Mouse (Mus musculus): ENCODE measurements at regions not wholly inside any gene's neighbourhood (a gene's known extent, or its start where the extent isn't known, plus 50 kb on each side); places are given as distances from the start of the nearest gene placed in this dataset.

GRCm38 (mm10) chr2:174178801-174179200 lies 68.7 kb downstream of the Npepl1 start:
- no peaks in the 10 kb centered on the region for H3K4me1 ChIP-seq
- H3K36me3 ChIP-seq (replicated peaks; ENCODE audit: low read length), result no peaks in the 10 kb centered on the region
- no peak overlapping the region for H3K4me3 ChIP-seq (replicated peaks)
- H3K9me3 ChIP-seq, result 0 out of 2 replicates have a peak, but pooled peaks cover 2% of the 10 kb centered on the region
- peaks cover 2% of the 10 kb centered on the region for H3K27me3 ChIP-seq (replicated peaks)
- no peak for TF ChIP-seq FLI1 (IDR thresholded peaks at IDR 0.05; ENCODE audit: low read length)

GRCm38 (mm10) chr2:174184797-174185196 lies 74.6 kb downstream of the Npepl1 start:
- H3K9me3 ChIP-seq, result peaks cover 16% of the 10 kb centered on the region
- H3K4me3 ChIP-seq (replicated peaks), result no peak overlapping the region
- H3K4me1 ChIP-seq, result no peaks in the 10 kb centered on the region
- H3K36me3 ChIP-seq (replicated peaks; ENCODE audit: low read length), result no peaks in the 10 kb centered on the region
- TF ChIP-seq GATA1 (IDR thresholded peaks at IDR 0.05; ENCODE audit: borderline replicate concordance, low read length), result no peak
- no peak for TF ChIP-seq FLI1 (IDR thresholded peaks at IDR 0.05; ENCODE audit: low read length)
- peaks cover 2% of the 10 kb centered on the region for H3K27me3 ChIP-seq (replicated peaks)

GRCm38 (mm10) chr2:174191071-174191470 lies 80.9 kb downstream of the Npepl1 start:
- no peaks in the 10 kb centered on the region for H3K4me1 ChIP-seq
- TF ChIP-seq FLI1 (IDR thresholded peaks at IDR 0.05; ENCODE audit: low read length) (no peak), GATA1 (IDR thresholded peaks at IDR 0.05; ENCODE audit: borderline replicate concordance, low read length) (no peak)

GRCm38 (mm10) chr2:174191516-174191915 lies 81.4 kb downstream of the Npepl1 start:
- Histone ChIP-seq H3K36me3 (replicated peaks; ENCODE audit: low read length) (no peaks in the 10 kb centered on the region), H3K4me1 (no peaks in the 10 kb centered on the region), H3K9me3 (peaks cover 46% of the 10 kb centered on the region), H3K27me3 (replicated peaks) (no peaks in the 10 kb centered on the region), H3K4me3 (replicated peaks) (no peak overlapping the region)
- TF ChIP-seq GATA1 (IDR thresholded peaks at IDR 0.05; ENCODE audit: borderline replicate concordance, low read length) (no peak), FLI1 (IDR thresholded peaks at IDR 0.05; ENCODE audit: low read length) (no peak)

More at GRCm38 (mm10) chr2:174191071-174191470, 80.9 kb downstream of the Npepl1 start:
- Histone ChIP-seq H3K4me3 (replicated peaks) (no peak overlapping the region), H3K9me3 (peaks cover 44% of the 10 kb centered on the region), H3K36me3 (replicated peaks; ENCODE audit: low read length) (no peaks in the 10 kb centered on the region), H3K27me3 (replicated peaks) (no peaks in the 10 kb centered on the region)

GRCm38 (mm10) chr2:174192026-174192425 lies 81.9 kb downstream of the Npepl1 start:
- H3K9me3 ChIP-seq, result peaks cover 51% of the 10 kb centered on the region
- no peak overlapping the region for H3K4me3 ChIP-seq (replicated peaks)
- H3K36me3 ChIP-seq (replicated peaks; ENCODE audit: low read length), result no peaks in the 10 kb centered on the region
- no peaks in the 10 kb centered on the region for H3K4me1 ChIP-seq
- TF ChIP-seq GATA1 (IDR thresholded peaks at IDR 0.05; ENCODE audit: borderline replicate concordance, low read length) (no peak), FLI1 (IDR thresholded peaks at IDR 0.05; ENCODE audit: low read length) (no peak)
- no peaks in the 10 kb centered on the region for H3K27me3 ChIP-seq (replicated peaks)

- TF ChIP-seq GATA1 (IDR thresholded peaks at IDR 0.05; ENCODE audit: borderline replicate concordance, low read length) (no peak), FLI1 (IDR thresholded peaks at IDR 0.05; ENCODE audit: low read length) (no peak)
- Histone ChIP-seq H3K4me3 (replicated peaks) (no peak overlapping the region), H3K4me1 (no peaks in the 10 kb centered on the region), H3K9me3 (peaks cover 53% of the 10 kb centered on the region), H3K36me3 (replicated peaks; ENCODE audit: low read length) (no peaks in the 10 kb centered on the region), H3K27me3 (replicated peaks) (no peaks in the 10 kb centered on the region)
Measured at GRCm38 (mm10) chr2:174193506-174193905, 83.4 kb downstream of the Npepl1 start.

GRCm38 (mm10) chr2:174195651-174196050 lies 85.5 kb downstream of the Npepl1 start:
- no peak for TF ChIP-seq GATA1 (IDR thresholded peaks at IDR 0.05; ENCODE audit: borderline replicate concordance, low read length)
- no peak for TF ChIP-seq FLI1 (IDR thresholded peaks at IDR 0.05; ENCODE audit: low read length)
- Histone ChIP-seq H3K9me3 (peaks cover 52% of the 10 kb centered on the region), H3K27me3 (replicated peaks) (peaks cover 2% of the 10 kb centered on the region)

GRCm38 (mm10) chr2:174196696-174197215 lies 86.6 kb downstream of the Npepl1 start:
- TF ChIP-seq GATA1 (IDR thresholded peaks at IDR 0.05; ENCODE audit: borderline replicate concordance, low read length) (no peak), FLI1 (IDR thresholded peaks at IDR 0.05; ENCODE audit: low read length) (no peak)
- Histone ChIP-seq H3K36me3 (replicated peaks; ENCODE audit: low read length) (no peaks in the 10 kb centered on the region), H3K4me3 (replicated peaks) (no peak overlapping the region), H3K27me3 (replicated peaks) (peaks cover 2% of the 10 kb centered on the region), H3K9me3 (peaks cover 47% of the 10 kb centered on the region), H3K4me1 (no peaks in the 10 kb centered on the region)

More at GRCm38 (mm10) chr2:174195651-174196050, 85.5 kb downstream of the Npepl1 start:
- no peaks in the 10 kb centered on the region for H3K36me3 ChIP-seq (replicated peaks; ENCODE audit: low read length)
- no peaks in the 10 kb centered on the region for H3K4me1 ChIP-seq
- H3K4me3 ChIP-seq (replicated peaks), result no peak overlapping the region

- Histone ChIP-seq H3K9me3 (peaks cover 47% of the 10 kb centered on the region), H3K4me1 (no peaks in the 10 kb centered on the region), H3K4me3 (replicated peaks) (no peak overlapping the region), H3K36me3 (replicated peaks; ENCODE audit: low read length) (no peaks in the 10 kb centered on the region), H3K27me3 (replicated peaks) (peaks cover 2% of the 10 kb centered on the region)
- TF ChIP-seq GATA1 (IDR thresholded peaks at IDR 0.05; ENCODE audit: borderline replicate concordance, low read length), result no peak
- no peak for TF ChIP-seq FLI1 (IDR thresholded peaks at IDR 0.05; ENCODE audit: low read length)
Measured at GRCm38 (mm10) chr2:174197306-174197945, 86.7 kb upstream of the Gnas start.

GRCm38 (mm10) chr2:174198406-174198971 lies 85.6 kb upstream of the Gnas start:
- Histone ChIP-seq H3K9me3 (peaks cover 41% of the 10 kb centered on the region), H3K27me3 (replicated peaks) (peaks cover 2% of the 10 kb centered on the region), H3K36me3 (replicated peaks; ENCODE audit: low read length) (no peaks in the 10 kb centered on the region), H3K4me3 (replicated peaks) (no peak overlapping the region), H3K4me1 (no peaks in the 10 kb centered on the region)
- TF ChIP-seq GATA1 (IDR thresholded peaks at IDR 0.05; ENCODE audit: borderline replicate concordance, low read length), result no peak
- TF ChIP-seq FLI1 (IDR thresholded peaks at IDR 0.05; ENCODE audit: low read length), result no peak

All from megakaryocyte, embryonic 14.5 days (primary cell).